Mouse (Mus musculus): ENCODE data around the gene Dlgap5.

- no peak for TF ChIP-seq CTCF (IDR thresholded peaks at IDR 0.05; ENCODE audit: extremely low read depth, insufficient read depth, low read length)
- no peak for TF ChIP-seq POLR2A (IDR thresholded peaks at IDR 0.05; ENCODE audit: extremely low read depth, insufficient read depth, low read length)
Measured at GRCm38 (mm10) chr14:47361899-47362298, 56.3 kb downstream of the Dlgap5 start.

Measured in cortical plate, adult 2 months (tissue).